Mouse (Mus musculus) midbrain, embryonic 15.5 days (tissue): Measurements from ENCODE around the gene Ankk1. TPM values are rescaled to one million over a fixed set of nuclear protein-coding genes. Genes with fewer than 3 reads are reported as not detected.

ENCODE experiments used
- ATAC-seq: fragments of 200-750 bp; cut with Nextera tagmentation; replicated peaks from 2 replicates; pipeline ENCODE4 v1.8.0; 2017; ENCODE audit warnings: moderate TSS enrichment
- H3K27ac ChIP-seq: fragments of 300-500 bp; sonication (generic); 2 replicates; pipeline ENCODE4 v1.5.1; 2015; ENCODE audit warnings: mild to moderate bottlenecking, inconsistent platforms
- H3K27me3 ChIP-seq: fragments of 300-500 bp; sonication (generic); replicated peaks from 2 replicates; pipeline ENCODE4 v1.6.1; 2015; ENCODE audit warnings: inconsistent platforms
- H3K36me3 ChIP-seq: fragments of 300-500 bp; sonication (generic); replicated peaks from 2 replicates; pipeline ENCODE4 v1.6.1; 2015; ENCODE audit warnings: inconsistent platforms
- H3K4me1 ChIP-seq: fragments of 300-500 bp; sonication (generic); 2 replicates; pipeline ENCODE4 v1.6.1; 2015; ENCODE audit warnings: inconsistent platforms
- H3K4me2 ChIP-seq: fragments of 300-500 bp; sonication (generic); 2 replicates; pipeline ENCODE4 v1.6.1; 2015; ENCODE audit warnings: inconsistent platforms, mild to moderate bottlenecking, moderate library complexity
- H3K4me3 ChIP-seq: fragments of 300-500 bp; sonication (generic); 2 replicates; pipeline ENCODE4 v1.5.1; 2015; ENCODE audit warnings: mild to moderate bottlenecking, inconsistent platforms
- H3K9ac ChIP-seq: fragments of 300-500 bp; sonication (generic); 2 replicates; pipeline ENCODE4 v1.6.1; 2015; ENCODE audit warnings: mild to moderate bottlenecking, inconsistent platforms
- H3K9me3 ChIP-seq: fragments of 300-500 bp; sonication (generic); 2 replicates; pipeline ENCODE4 v1.6.1; 2016; ENCODE audit warnings: inconsistent platforms
- WGBS: fragments of 180-500 bp; shearing (Covaris S2); methylation state at CpG from one replicate; pipeline ENCODE4 v1.1.7; 2015; ENCODE audit warnings: mixed read lengths; 5-methylcytosine and 5-hydroxymethylcytosine counted together
- polyA plus RNA-seq: library from polyadenylated mRNA; unstranded; fragments of >200 nt; fragmentation: Nextera tagmentation; extraction: Ambion mirVana; gene quantifications from 2 replicates; pipeline ENCODE4 v1.2.1, GENCODE M21; 2015

The Ankk1 gene
- not detected in 2 replicates for polyA plus RNA-seq

DNA sequence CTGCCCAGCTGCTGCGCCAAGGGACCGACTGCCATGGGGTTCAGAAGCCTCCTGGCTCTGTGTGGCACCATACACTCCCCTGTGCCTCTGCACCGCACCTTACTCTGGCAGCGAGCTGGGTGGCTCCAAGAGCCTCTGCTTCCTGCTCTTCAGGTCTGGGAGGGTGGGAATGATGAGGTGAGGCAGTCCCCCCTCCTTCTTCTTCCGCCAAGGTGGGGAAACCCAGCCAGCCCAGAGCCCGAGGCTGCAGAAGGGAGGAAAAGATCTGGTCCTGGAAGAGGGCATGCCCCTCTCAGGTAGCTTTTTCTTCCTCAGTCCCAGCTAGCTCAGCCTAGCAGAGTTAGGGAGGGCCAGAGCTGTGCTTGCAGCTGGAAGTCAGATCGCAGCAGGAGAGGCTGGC lies at the start of gene Ankk1:
Gene Ankk1 (minus strand): TSS at position 101 of the 400 bp plus-strand sequence.
- 0 out of 2 replicates have a peak, but pooled peaks cover 6% of the 10 kb centered on the region for H3K4me1 ChIP-seq
- no peak for ATAC-seq
- WGBS = 87% methylated on average over 7 of the region's 7 CpGs
- no peak within 1 kb of the TSS for H3K4me2 ChIP-seq
- H3K27ac ChIP-seq = no peak within 1 kb of the TSS
- H3K27me3 ChIP-seq = no peaks in the 10 kb centered on the region
- no peaks in the 10 kb centered on the region for H3K36me3 ChIP-seq
- H3K4me3 ChIP-seq = no peak within 1 kb of the TSS
- H3K9me3 ChIP-seq = no peaks in the 10 kb centered on the region
- no peak within 1 kb of the TSS for H3K9ac ChIP-seq

DNA sequence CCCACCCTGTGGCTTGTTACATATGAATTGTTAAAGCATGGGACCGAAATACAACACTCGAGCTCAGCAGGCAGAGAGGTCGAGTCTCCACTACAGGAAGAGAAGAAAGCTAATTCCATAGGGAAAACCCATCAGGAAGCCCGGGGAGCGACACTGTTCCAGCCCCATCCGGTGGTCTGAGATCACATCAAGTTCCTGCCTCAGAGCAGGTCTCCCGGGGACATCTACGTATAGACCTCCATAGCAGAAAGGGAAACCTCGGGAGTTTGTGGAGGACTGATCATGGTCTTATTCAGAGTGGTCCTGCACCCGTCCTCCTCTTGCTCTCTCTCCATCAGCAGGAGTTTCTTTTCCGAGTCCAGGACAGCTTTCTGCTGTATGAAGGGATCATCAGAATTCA lies 45.3 kb upstream of the Ankk1 start:
- 65% methylated on average over 11 of the region's 11 CpGs for WGBS
- no peaks in the 10 kb centered on the region for H3K9me3 ChIP-seq
- H3K27ac ChIP-seq = no peak overlapping the region
- H3K4me2 ChIP-seq = no peak overlapping the region
- no peaks in the 10 kb centered on the region for H3K36me3 ChIP-seq
- no peak for ATAC-seq
- H3K4me3 ChIP-seq = no peak overlapping the region
- H3K27me3 ChIP-seq = no peaks in the 10 kb centered on the region
- peaks cover 6% of the 10 kb centered on the region for H3K4me1 ChIP-seq
- H3K9ac ChIP-seq = no peak overlapping the region

DNA sequence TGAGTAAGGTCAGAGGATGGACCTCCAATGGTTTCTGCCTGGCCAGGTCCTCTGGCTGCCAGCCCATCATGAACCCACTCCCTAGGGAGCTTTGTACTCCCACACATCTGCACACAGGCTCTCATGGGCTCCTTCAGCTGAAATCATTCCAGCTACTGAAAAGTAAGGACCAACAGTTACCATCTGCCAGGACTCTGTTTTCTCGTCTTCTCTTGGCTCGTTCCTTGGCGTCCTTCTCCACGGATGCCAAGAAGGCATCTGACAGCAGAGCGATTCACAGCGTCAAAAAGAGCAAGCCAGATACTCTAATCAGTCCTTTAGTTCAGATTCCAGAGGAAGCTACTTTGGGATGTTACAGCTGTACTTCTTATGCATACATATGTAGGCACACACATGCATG lies 44.1 kb upstream of the Ankk1 start:
- Histone ChIP-seq H3K4me3 (no peak overlapping the region), H3K9me3 (no peaks in the 10 kb centered on the region), H3K9ac (no peak overlapping the region), H3K36me3 (no peaks in the 10 kb centered on the region), H3K4me1 (peaks cover 6% of the 10 kb centered on the region), H3K27ac (no peak overlapping the region), H3K27me3 (no peaks in the 10 kb centered on the region), H3K4me2 (no peak overlapping the region)
- WGBS = 82% methylated on average over 6 of the region's 6 CpGs
- no peak for ATAC-seq

DNA sequence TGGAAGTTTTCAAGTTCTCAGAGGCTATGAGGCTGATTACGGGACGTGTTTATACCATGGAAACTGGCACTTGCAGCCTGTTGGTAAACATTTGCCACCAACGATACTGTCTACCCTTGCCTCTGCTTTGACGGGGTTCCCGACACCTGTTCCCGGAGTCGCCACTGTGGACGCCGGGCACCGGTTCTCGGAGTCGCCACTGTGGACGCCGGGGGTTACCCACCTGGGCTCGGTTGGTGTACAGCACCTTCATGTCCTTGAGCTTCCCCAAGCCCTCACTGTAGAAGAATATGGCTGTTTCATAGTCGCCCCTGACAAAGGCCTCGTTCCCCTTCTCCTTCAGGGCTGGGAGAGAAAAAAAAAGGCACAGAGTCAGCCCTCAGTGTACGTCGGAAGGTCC lies 43.2 kb upstream of the Ankk1 start:
- H3K9ac ChIP-seq = no peak overlapping the region
- no peak overlapping the region for H3K27ac ChIP-seq
- 93% methylated on average over 19 of the region's 19 CpGs for WGBS
- H3K36me3 ChIP-seq = no peaks in the 10 kb centered on the region
- H3K27me3 ChIP-seq = no peaks in the 10 kb centered on the region
- H3K4me2 ChIP-seq = no peak overlapping the region
- no peak for ATAC-seq
- no peak overlapping the region for H3K4me3 ChIP-seq
- H3K9me3 ChIP-seq = no peaks in the 10 kb centered on the region
- H3K4me1 ChIP-seq = peaks cover 6% of the 10 kb centered on the region

DNA sequence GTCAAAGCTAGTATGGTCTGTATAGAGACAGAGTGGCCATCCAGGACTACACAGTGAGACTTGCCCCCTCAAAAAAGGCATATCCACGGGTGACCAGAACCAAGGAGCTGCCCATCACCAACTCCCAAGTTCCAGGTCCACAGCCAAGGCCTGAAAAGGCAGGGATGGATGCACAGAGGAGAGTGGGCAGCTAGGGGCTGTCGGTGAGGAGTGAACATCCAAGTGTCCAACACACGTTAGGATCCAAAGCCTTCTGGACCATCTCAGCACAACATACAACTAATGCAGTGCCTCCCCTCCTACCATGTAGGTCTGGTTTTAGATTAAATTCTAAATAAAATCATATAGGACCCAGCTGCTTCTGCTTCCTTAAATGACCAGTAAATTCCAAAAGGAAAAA lies 29.3 kb upstream of the Ankk1 start:
- Histone ChIP-seq H3K27ac (no peak overlapping the region), H3K4me1 (no peaks in the 10 kb centered on the region), H3K9ac (no peak overlapping the region), H3K4me3 (no peak overlapping the region), H3K27me3 (no peaks in the 10 kb centered on the region), H3K4me2 (no peak overlapping the region), H3K36me3 (no peaks in the 10 kb centered on the region), H3K9me3 (no peaks in the 10 kb centered on the region)
- no peak for ATAC-seq
- WGBS = 86% methylated on average over 3 of the region's 3 CpGs

DNA sequence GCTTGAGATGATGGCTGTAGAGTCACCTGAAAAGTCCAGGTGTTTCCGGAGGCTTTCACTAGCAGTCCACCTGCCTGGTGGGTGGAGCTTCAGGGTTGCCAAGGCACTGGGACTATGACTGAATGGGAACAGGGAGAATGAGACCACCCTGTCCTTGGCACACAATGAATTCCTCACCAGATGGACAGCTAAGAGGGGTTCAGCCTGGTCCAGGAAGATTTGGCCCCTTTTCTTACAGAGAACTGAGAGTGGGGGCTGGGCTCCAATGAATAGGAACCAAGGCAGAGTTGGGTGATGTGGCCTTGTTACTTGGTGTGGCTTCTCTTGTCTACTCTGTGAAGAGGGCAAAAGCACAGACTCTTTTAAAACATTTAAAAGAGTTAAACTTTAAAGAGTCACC lies 25.6 kb upstream of the Ankk1 start:
- H3K4me3 ChIP-seq = no peak overlapping the region
- H3K9me3 ChIP-seq = no peaks in the 10 kb centered on the region
- 97% methylated on average over 1 of the region's 1 CpGs for WGBS
- H3K36me3 ChIP-seq = no peaks in the 10 kb centered on the region
- no peak for ATAC-seq
- no peak overlapping the region for H3K4me2 ChIP-seq
- H3K27me3 ChIP-seq = no peaks in the 10 kb centered on the region
- no peaks in the 10 kb centered on the region for H3K4me1 ChIP-seq
- H3K9ac ChIP-seq = no peak overlapping the region
- H3K27ac ChIP-seq = no peak overlapping the region

DNA sequence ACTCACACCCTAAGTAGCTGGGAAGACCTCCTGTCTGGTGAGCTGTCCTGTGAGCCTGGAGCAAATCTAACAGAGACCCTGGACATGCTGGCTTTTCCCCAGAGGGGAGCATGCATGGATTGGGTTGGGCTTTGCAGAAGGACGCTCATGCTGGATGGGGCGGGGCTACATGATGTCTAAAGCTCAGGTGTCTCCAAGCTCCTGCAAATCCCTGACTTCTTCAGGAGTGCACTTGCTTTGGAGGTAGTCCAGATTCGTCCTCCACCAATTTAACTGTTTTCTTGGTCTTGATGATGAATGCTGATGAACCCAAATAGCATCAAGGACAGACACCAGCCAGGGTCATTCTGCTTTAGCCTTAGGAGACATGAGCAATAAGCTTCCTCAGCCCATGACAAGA lies 23.7 kb upstream of the Ankk1 start:
- 88% methylated on average over 3 of the region's 3 CpGs for WGBS
- Histone ChIP-seq H3K27ac (no peak overlapping the region), H3K4me2 (no peak overlapping the region), H3K27me3 (no peaks in the 10 kb centered on the region), H3K4me1 (no peaks in the 10 kb centered on the region), H3K9me3 (no peaks in the 10 kb centered on the region), H3K36me3 (no peaks in the 10 kb centered on the region), H3K4me3 (no peak overlapping the region), H3K9ac (no peak overlapping the region)
- no peak for ATAC-seq

DNA sequence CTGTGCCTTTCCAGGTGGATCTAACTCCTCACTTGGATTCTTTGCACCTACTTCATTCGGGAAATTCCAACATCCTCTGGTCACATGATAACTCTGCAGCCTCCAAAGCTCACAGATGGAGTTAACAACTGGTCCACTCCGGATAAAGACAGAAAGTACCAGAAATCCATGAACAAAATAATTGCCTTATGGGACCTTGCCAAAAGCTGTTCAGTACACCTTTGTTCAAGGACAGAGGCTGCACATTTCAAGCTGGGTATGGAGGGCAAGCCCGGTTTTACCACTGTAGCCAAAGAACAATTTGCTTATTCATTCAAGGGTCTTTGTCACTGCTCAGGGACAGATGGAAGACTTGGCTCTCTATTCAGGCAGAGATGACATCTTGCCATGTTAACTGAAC lies 15.8 kb upstream of the Ankk1 start:
- H3K4me2 ChIP-seq = no peak overlapping the region
- no peaks in the 10 kb centered on the region for H3K36me3 ChIP-seq
- WGBS = 74% methylated on average over 3 of the region's 3 CpGs
- no peaks in the 10 kb centered on the region for H3K9me3 ChIP-seq
- no peak overlapping the region for H3K4me3 ChIP-seq
- ATAC-seq = no peak
- H3K9ac ChIP-seq = no peak overlapping the region
- H3K27me3 ChIP-seq = no peaks in the 10 kb centered on the region
- no peak overlapping the region for H3K27ac ChIP-seq
- H3K4me1 ChIP-seq = no peaks in the 10 kb centered on the region

DNA sequence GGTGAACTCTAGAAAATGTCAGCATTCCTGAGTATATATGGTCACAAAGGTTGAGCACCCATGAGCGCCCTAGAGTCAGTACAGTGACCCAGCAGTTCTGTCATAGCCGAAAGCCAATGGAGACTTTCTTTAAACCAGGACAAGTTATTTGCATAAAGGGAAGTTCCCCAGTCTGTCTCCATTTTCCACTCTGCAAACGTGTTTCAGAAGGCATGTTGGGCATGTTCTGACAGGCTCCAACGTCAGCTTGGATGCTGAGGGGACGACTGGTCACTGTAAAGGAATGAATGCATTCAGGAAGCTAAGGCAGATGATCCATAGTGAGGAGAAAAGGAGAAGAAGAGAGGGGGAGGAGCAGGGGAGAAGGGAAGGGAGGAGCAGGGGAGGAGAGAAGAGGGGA lies 657 bp upstream of the Ankk1 start:
- Histone ChIP-seq H3K27me3 (no peaks in the 10 kb centered on the region), H3K4me1 (0 out of 2 replicates have a peak, but pooled peaks cover 4% of the 10 kb centered on the region), H3K9me3 (no peaks in the 10 kb centered on the region), H3K27ac (no peak overlapping the region), H3K9ac (no peak overlapping the region), H3K36me3 (no peaks in the 10 kb centered on the region), H3K4me2 (no peak overlapping the region), H3K4me3 (no peak overlapping the region)
- WGBS = 77% methylated on average over 5 of the region's 5 CpGs
- no peak for ATAC-seq

DNA sequence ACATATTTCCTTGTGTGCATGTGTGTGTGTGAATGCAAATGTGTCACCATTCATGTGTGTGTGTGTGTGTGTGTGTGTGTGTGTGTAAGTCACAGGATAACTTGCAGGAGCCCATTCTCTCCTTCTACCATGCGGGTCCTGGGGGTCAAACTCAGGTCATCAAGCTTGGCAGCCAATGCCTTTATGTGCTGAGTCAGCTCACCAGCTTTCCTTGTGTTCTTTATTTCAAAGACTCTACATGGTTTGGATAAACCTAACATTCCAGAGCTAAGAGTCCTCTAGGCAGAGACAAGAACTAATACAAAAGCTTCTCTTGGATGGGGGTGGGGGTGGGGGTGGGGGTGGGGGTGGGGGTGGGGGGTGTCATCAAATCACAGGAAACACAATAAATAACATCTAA lies 1.2 kb downstream of the Ankk1 start:
- no peak overlapping the region for H3K4me3 ChIP-seq
- no peaks in the 10 kb centered on the region for H3K9me3 ChIP-seq
- H3K4me1 ChIP-seq = 0 out of 2 replicates have a peak, but pooled peaks cover 6% of the 10 kb centered on the region
- H3K27me3 ChIP-seq = no peaks in the 10 kb centered on the region
- WGBS = 61% methylated on average over 1 of the region's 1 CpGs
- H3K27ac ChIP-seq = no peak overlapping the region
- H3K36me3 ChIP-seq = no peaks in the 10 kb centered on the region
- no peak for ATAC-seq
- H3K4me2 ChIP-seq = no peak overlapping the region
- H3K9ac ChIP-seq = no peak overlapping the region

DNA sequence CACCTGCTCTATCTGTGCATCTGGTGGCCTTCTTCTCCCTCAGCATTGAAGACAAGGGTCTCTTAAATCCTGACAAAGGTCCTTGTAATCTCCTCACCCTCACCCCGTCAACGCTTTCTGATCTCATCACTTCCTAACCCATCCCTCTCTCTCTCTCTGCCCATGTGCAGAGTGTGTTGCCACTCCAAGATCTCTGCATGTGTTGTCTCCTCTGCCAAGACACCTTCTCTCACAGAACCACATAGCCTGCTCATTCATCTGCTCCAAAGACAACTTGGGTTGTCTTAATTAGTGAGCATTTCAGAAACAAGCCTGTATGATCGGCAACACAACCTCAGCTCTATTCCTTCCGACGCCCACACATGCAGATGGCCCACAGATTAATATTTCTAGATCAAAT lies 3.0 kb downstream of the Ankk1 start:
- ATAC-seq = no peak
- H3K9ac ChIP-seq = no peak overlapping the region

DNA sequence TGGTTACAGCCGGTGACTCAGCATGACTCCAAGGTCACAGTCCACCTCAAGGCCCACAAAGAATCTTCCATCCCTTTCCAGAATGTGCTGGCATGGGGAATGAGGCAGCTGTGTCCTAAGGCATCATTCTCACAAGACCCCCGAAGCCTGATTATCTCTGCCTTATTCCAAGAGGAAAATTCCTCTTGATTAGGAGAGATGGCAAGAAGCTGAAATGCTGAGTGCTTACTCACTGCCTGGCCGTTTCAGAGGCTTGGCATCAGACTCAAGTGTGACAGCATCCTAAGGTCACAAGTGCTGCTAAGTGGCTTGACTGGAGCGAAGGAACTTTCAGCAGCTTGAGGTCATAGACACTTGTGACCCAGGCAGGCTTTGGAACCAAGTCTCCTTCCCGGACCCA lies 16.2 kb downstream of the Ankk1 start:
- WGBS = 88% methylated on average over 5 of the region's 5 CpGs
- H3K27me3 ChIP-seq = no peaks in the 10 kb centered on the region

More for the DNA sequence above, 3.0 kb downstream of the Ankk1 start:
- WGBS = 96% methylated on average over 5 of the region's 5 CpGs
- H3K4me2 ChIP-seq = no peak overlapping the region
- H3K4me1 ChIP-seq = 0 out of 2 replicates have a peak, but pooled peaks cover 6% of the 10 kb centered on the region
- H3K36me3 ChIP-seq = no peaks in the 10 kb centered on the region
- H3K27ac ChIP-seq = no peak overlapping the region
- no peaks in the 10 kb centered on the region for H3K9me3 ChIP-seq
- no peak overlapping the region for H3K4me3 ChIP-seq
- H3K27me3 ChIP-seq = no peaks in the 10 kb centered on the region

DNA sequence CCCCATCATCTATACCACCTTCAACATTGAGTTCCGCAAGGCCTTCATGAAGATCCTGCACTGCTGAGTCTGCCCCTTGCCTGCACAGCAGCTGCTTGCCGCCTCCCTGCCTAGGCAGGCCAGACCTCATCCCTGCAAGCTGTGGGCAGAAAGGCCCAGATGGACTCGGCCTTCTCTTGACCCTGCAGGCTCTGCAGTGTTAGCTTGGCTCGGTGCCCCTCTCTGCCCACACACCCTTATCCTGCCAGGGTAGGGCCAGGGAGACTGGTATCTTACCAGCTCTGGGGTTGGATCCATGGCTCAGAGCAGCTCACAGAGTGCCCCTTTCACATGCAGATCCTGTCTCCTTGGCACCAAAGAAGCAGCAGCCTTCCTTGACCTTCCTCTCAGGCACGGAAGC lies 19.8 kb downstream of the Ankk1 start:
- no peaks in the 10 kb centered on the region for H3K27me3 ChIP-seq
- no peak overlapping the region for H3K9ac ChIP-seq
- no peaks in the 10 kb centered on the region for H3K9me3 ChIP-seq
- H3K4me3 ChIP-seq = no peak overlapping the region
- H3K36me3 ChIP-seq = no peaks in the 10 kb centered on the region
- no peak overlapping the region for H3K27ac ChIP-seq
- no peak for ATAC-seq
- H3K4me1 ChIP-seq = no peaks in the 10 kb centered on the region
- H3K4me2 ChIP-seq = no peak overlapping the region
- 88% methylated on average over 5 of the region's 5 CpGs for WGBS

More for the DNA sequence above, 16.2 kb downstream of the Ankk1 start:
- no peaks in the 10 kb centered on the region for H3K4me1 ChIP-seq
- H3K9me3 ChIP-seq = no peaks in the 10 kb centered on the region
- H3K4me2 ChIP-seq = no peak overlapping the region
- no peak overlapping the region for H3K4me3 ChIP-seq
- no peak overlapping the region for H3K27ac ChIP-seq
- ATAC-seq = no peak
- H3K36me3 ChIP-seq = no peaks in the 10 kb centered on the region
- no peak overlapping the region for H3K9ac ChIP-seq
